Mouse (Mus musculus) E14TG2a.4 (cell line): ENCODE data around the gene Pcid2.
"Not testable (repeated sequence)": the region's sequence is repeated elsewhere in the genome, so short reads cannot be mapped to it uniquely, and the experiment has no call there.

ENCODE experiments used
- H3K27me3 ChIP-seq: 2 replicates; pipeline ENCODE4 v1.6.1; 2014; ENCODE audit warnings: low read length, control low read depth; ENCODE audit not compliant: insufficient read depth
- H3K36me3 ChIP-seq: 2 replicates; pipeline ENCODE4 v1.6.1; 2014; ENCODE audit warnings: low read length, control low read depth; ENCODE audit not compliant: insufficient read depth
- H3K4me1 ChIP-seq: replicated peaks from 2 replicates; pipeline ENCODE4 v1.6.1; 2014; ENCODE audit warnings: low read depth, low read length, control low read depth
- H3K4me3 ChIP-seq: replicated peaks from 2 replicates; pipeline ENCODE4 v1.5.1; 2014; ENCODE audit warnings: mild to moderate bottlenecking, low read length
- H3K9me3 ChIP-seq: 2 replicates; pipeline ENCODE4 v1.6.1; 2014; ENCODE audit warnings: low read length, control low read depth
- CTCF ChIP-seq: conservative IDR thresholded peaks from 2 replicates; pipeline ENCODE4 v1.5.1; 2014; ENCODE audit warnings: low read length
- NANOG ChIP-seq: IDR thresholded peaks from 2 replicates; pipeline ENCODE4 v1.6.1; 2014; ENCODE audit warnings: borderline replicate concordance, low read length, mixed read lengths
- POU5F1 ChIP-seq: IDR thresholded peaks from 2 replicates; pipeline ENCODE4 v1.6.1; 2014; ENCODE audit warnings: low read length, borderline replicate concordance

Gene Pcid2

DNA sequence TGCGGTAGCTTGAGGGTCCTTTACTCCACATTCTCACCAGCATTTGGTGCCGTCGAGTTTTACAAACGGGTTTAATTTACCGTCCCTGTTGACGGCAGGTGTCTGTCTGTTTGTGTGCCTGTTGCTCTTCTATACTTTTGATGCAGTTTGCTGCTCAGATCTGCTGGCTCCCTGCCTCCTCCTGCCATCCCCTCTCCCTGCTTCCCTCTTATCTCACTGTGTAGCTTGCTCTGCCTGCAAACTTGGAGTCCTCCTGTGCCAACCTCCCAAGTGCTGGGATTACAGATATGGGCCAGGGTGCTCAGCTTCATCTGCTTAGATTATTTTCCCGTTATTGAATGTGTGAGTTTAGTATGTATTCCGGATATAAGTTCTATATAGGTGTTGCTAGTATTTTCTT, 3.7 kb upstream of the Pcid2 start:
- Histone ChIP-seq H3K9me3 (no peaks in the 10 kb centered on the region), H3K36me3 (peaks cover 8% of the 10 kb centered on the region), H3K4me3 (no peak overlapping the region), H3K27me3 (no peaks in the 10 kb centered on the region), H3K4me1 (peaks cover 23% of the 10 kb centered on the region)
- TF ChIP-seq POU5F1 (no peak), NANOG (no peak), CTCF (no peak)

DNA sequence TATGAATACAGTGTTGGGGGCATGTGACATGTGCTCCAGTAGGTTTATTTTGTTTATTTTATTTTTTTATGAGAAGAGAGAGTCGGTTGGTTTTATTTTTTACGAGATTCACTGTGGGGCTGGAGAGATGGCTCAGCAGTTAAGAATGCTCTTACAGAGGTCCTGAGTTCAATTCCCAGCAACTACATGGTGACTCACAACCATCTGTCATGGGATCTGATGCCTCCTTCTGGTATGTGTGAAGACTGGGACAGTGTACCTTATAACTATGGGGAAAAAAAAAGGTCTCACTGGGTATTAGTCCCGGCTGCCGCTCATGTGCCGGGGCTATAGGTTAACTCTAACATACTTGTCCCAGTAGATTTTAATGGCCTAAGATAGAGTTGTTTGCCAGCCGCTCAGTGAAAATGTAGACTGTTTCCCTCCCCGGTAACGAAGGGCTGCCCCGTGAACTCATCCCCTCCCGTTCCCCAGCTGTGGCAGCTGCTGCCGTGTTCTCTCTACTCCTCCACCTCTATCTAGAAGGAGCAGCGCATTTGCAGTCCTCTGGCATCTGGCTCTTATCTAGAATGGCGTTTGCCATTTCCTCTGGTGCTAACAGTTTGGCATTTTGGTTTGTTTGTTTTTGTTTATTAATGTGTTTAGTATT, 2.9 kb upstream of the Pcid2 start:
- Histone ChIP-seq H3K9me3 (no peaks in the 10 kb centered on the region), H3K27me3 (no peaks in the 10 kb centered on the region), H3K4me1 (peaks cover 26% of the 10 kb centered on the region), H3K4me3 (no peak overlapping the region), H3K36me3 (peaks cover 8% of the 10 kb centered on the region)
- TF ChIP-seq CTCF (no peak), NANOG (no peak), POU5F1 (no peak)

DNA sequence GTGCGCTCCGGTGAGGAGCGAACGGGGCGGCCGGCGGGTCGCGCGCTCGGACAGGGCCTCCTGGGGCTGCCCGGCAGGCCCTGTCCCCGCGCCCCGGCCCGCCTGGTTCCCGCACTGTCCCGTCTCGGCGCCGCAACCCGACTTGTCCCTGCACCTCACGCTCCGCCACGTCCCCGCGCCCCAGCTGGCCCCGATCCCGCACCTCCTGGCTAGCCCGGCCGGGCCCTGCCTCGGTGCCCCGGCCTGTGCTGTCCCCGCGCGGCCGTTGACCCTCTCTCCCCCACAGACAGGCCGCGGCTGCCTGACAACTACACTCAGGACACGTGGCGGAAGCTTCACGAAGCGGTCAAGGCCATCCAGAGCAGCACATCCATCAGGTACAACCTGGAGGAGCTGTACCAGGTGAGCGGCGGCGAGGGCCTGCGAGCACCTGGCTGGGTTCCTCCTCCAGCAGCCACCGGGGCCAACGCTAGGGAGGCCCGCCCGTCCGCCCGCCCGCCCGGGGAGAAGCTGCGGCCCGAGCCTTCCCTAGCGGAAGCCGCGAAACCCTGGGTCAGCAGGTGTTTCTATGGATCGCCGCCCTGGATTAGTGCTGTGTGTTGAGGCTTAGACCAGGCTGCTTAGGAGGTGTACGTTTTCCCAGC, 771 bp upstream of the Pcid2 start:
- no peak for TF ChIP-seq POU5F1
- no peak for TF ChIP-seq CTCF
- TF ChIP-seq NANOG, result no peak
- no peaks in the 10 kb centered on the region for H3K27me3 ChIP-seq
- peaks cover 21% of the 10 kb centered on the region for H3K4me1 ChIP-seq
- no peaks in the 10 kb centered on the region for H3K9me3 ChIP-seq
- H3K4me3 ChIP-seq, result peak overlapping the region; percentile 98
- H3K36me3 ChIP-seq, result peaks cover 16% of the 10 kb centered on the region

DNA sequence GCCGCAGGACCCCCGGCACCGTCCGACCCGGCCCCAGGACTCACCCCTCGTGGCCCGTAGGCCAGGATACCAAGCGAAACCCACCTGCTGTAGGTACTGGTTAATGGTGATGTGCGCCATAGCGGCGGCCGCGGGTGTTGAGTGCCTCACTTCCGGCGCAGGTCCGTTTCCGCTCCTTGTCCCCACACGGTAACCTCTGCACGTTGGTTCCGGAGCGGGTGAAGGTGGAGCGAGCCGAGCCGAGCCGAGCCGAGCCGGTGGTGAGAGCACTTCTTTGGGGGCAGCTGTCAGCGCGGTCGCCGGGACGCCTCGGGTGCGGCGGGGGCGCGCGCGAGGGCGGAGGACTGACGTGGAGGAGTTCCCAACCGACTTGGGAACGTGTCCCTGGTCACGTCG, 570 bp downstream of the Pcid2 start:
- H3K4me3 ChIP-seq, result peak overlapping the region; percentile 98
- H3K27me3 ChIP-seq, result no peaks in the 10 kb centered on the region
- TF ChIP-seq NANOG (no peak), CTCF (no peak), POU5F1 (no peak)
- H3K9me3 ChIP-seq, result no peaks in the 10 kb centered on the region
- peaks cover 14% of the 10 kb centered on the region for H3K4me1 ChIP-seq
- peaks cover 29% of the 10 kb centered on the region for H3K36me3 ChIP-seq

DNA sequence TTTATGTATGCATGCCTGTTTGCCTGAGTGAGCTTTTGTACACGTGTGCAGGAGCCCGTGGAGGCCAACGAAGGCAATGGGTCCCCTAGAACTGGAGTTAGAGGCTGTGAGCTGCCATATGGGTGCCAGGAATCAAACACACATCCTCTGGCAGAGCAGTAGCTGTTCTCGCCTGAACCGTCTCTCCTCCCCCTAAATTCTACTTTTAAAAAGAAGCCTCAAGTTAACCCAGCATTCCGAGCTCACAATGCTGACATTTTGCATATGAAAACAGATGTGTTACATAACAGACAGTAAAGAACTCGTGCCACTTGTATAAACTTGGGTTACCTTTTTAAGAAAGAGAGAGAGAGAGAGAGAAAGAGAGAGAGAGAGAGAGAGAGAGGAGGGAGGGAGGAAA, 27.7 kb downstream of the Pcid2 start:
- no peak for TF ChIP-seq NANOG
- Histone ChIP-seq H3K4me1 (peaks cover 7% of the 10 kb centered on the region; the same call in 1 of the 2 replicates), H3K27me3 (no peaks in the 10 kb centered on the region), H3K36me3 (peaks cover 95% of the 10 kb centered on the region), H3K4me3 (no peak overlapping the region), H3K9me3 (no peaks in the 10 kb centered on the region)

DNA sequence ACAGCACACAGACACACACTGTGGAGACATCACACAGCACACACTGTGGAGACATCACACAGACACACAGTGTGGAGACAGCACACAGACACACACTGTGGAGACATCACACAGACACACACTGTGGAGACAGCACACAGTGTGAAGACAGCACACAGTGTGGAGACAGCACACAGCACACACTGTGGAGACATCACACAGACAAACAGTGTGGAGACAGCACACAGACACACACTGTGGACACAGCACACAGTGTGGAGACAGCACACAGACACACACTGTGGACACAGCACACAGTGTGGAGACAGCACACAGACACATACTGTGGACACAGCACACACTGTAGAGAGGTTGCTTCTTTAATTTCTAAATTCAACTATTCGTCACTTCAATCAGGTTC, 29.7 kb downstream of the Pcid2 start:
- H3K4me3 ChIP-seq, H3K4me1 ChIP-seq, H3K9me3 ChIP-seq, H3K27me3 ChIP-seq: not testable (repeated sequence)
- H3K36me3 ChIP-seq, result peaks cover 75% of the 10 kb centered on the region

DNA sequence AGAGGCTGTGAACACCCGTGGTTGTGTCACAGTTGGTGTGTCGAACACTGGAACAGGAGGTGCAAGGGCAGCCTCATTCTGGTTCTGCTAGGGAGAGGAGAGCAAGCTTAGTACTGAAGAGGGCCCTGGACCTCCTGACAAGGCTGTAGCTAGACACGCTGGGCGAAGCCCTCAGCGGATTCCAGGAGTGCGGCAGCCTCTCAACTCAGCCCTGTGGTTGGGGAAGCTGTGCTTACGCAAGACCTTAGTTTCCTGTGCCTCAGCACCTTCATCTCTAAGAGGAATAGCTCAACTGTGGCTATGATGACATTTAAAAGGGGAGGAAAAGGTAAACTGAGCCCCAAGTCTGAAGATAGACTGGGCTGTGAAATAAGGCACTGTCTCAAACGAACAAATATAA, 30.2 kb downstream of the Pcid2 start:
- peaks cover 7% of the 10 kb centered on the region; the same call in 1 of the 2 replicates for H3K4me1 ChIP-seq
- H3K36me3 ChIP-seq, result peaks cover 70% of the 10 kb centered on the region
- H3K9me3 ChIP-seq, result no peaks in the 10 kb centered on the region
- TF ChIP-seq NANOG (no peak), POU5F1 (no peak), CTCF (no peak)
- H3K4me3 ChIP-seq, result no peak overlapping the region
- H3K27me3 ChIP-seq, result no peaks in the 10 kb centered on the region

DNA sequence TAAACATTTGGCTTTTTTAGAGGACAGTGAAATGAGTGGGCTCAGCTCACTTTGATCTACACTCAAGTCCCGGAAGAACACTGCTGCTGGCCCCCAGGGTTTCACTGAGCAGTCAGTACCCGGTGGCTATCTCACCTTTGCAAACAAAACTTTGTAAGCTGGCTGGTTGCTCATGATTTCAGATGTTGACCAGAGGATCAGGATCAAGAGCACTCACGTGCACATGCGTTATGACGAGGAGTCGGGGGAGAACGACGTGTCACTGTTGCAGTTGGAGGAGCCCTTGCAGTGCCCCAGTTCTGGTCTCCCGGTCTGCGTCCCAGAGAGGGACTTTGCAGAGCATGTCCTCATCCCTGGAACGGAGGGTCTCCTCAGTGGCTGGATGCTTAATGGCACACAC, 32.0 kb downstream of the Pcid2 start:
- no peak for TF ChIP-seq POU5F1
- TF ChIP-seq CTCF, result no peak
- TF ChIP-seq NANOG, result no peak
- H3K27me3 ChIP-seq, result no peaks in the 10 kb centered on the region
- peaks cover 52% of the 10 kb centered on the region for H3K36me3 ChIP-seq
- H3K9me3 ChIP-seq, result no peaks in the 10 kb centered on the region
- H3K4me1 ChIP-seq, result peaks cover 7% of the 10 kb centered on the region; the same call in 1 of the 2 replicates
- no peak overlapping the region for H3K4me3 ChIP-seq

DNA sequence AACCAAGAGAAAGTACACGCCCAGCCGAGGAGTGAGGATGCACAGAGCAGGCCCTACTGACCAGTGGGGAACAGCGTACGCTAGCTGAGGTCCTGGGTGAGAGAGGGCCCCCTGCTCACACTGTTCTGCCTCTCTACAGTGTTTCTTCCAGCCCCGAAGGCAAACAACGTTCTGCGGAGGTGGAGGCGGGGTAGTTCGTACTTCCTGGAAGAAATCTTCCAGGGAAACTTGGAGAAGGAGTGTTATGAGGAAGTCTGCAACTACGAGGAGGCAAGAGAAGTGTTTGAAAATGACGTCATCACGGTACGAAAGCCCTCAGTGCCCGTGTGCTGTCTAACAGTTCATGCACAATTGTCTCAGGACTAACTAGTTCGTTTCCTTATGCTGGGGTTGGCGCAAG, 42.1 kb downstream of the Pcid2 start:
- no peak for TF ChIP-seq NANOG
- no peak for TF ChIP-seq POU5F1
- no peak for TF ChIP-seq CTCF
- Histone ChIP-seq H3K4me3 (no peak overlapping the region), H3K9me3 (no peaks in the 10 kb centered on the region), H3K36me3 (no peaks in the 10 kb centered on the region), H3K27me3 (0 out of 2 replicates have a peak, but pooled peaks cover 5% of the 10 kb centered on the region), H3K4me1 (peaks cover 8% of the 10 kb centered on the region; the same call in 1 of the 2 replicates)
